Mouse (Mus musculus): ENCODE results near the gene Gm3233.
"Not testable (repeated sequence)": the region's sequence is repeated elsewhere in the genome, so short reads cannot be mapped to it uniquely, and the experiment has no call there.

Gene Gm3233

GRCm38 (mm10) chr10:77759582-77759981, at the start of gene Gm3233:
Gene Gm3233, minus strand, starts transcription at chr10:77759682.
- ATAC-seq (ENCODE audit: low TSS enrichment), result not testable (repeated sequence)

DNA sequence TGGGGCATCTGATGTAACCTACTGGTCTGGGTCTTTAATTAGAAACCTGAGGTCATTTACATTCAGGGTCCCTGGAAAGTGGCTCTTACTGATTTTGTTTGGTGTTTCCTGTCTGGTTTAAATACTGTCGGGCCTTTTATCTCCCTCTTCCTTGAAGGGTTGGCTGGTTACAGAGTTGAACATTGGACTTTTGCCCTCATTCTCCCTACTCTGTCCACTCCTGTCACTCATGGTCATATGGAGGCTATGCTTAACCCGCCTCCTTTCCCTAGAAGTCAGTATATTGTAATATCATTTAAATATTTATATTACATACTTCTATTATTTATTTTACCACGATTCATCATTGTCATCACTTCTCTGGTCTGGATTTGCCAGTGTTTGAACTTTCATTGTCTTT, 44.6 kb upstream of the Gm3233 start:
- no peak for ATAC-seq (ENCODE audit: low TSS enrichment)

GRCm38 (mm10) chr10:77798921-77799508, 39.5 kb upstream of the Gm3233 start, which contains the start of gene Gm19668:
Gene Gm19668, minus strand, starts transcription at chr10:77799133.
- no peak for ATAC-seq (ENCODE audit: low TSS enrichment)

DNA sequence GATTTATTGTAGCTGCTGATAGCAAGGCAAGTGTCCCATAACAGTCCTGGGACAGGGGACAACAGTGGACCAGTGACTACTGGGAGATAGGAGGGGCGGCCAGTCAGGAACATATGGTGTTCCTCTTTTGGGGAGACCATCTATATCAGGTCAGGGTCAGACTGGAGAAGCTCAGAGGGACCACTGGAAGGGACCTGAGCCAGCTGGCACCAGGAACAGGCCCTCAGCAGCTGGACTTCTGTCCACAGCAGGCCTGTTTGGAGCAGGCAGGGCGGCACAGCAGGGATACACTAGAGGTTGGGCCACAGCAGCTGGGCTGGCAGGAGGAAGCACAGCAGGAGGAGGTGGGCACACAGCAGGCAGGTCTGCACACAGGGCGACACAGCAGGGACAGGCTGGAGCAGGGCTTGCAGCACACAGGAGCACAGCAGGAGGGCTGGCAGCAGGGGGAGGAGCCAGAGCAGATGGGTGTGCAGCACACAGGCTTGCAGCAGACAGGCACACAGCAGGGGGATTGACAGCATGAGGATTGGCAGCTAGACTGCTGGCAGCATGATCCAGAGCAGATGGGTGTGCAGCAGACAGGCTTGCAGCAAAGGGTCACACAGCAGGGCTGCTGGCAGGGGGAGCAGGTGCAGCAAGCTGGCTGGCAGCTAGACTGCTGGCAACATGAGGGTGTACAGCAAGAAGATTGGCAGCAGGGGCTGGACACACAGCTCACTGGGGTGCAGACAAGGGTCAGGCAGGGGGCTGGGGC, 38.9 kb upstream of the Gm3233 start:
- not testable (repeated sequence) for ATAC-seq (ENCODE audit: low TSS enrichment)

DNA sequence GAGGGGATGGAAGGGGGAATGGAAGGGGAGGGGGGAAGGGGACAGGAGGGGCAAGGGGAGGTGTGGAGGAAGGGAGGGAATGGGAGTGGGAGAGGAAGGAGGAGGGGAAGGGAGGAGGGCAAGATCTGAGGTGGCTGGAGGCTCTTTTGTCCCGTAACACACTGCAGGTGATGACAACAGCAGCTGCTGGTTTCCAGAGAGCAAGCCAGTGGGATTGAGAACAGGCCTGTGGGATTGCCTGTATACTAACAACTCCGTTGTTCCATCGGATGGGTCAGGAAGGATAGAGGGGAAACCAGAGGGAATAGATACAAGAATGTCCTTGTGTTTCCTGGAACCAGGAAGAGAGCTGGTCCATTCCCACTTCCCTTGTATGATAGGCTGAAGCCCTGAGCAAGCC, 38.2 kb upstream of the Gm3233 start:
- no peak for ATAC-seq (ENCODE audit: low TSS enrichment)

GRCm38 (mm10) chr10:77794976-77795375, 35.5 kb upstream of the Gm3233 start, which contains the start of gene Gm9639:
Gene Gm9639, minus strand, starts transcription at chr10:77795076.
- ATAC-seq (ENCODE audit: low TSS enrichment), result no peak

- no peak for ATAC-seq (ENCODE audit: low TSS enrichment)
Observed at GRCm38 (mm10) chr10:77788621-77789020, 29.1 kb upstream of the Gm3233 start.

- not testable (repeated sequence) for ATAC-seq (ENCODE audit: low TSS enrichment)
Observed at GRCm38 (mm10) chr10:77787876-77788275, 28.4 kb upstream of the Gm3233 start, which contains the start of gene Gm7137. Gene Gm7137, minus strand, starts transcription at chr10:77788200.

- not testable (repeated sequence) for ATAC-seq (ENCODE audit: low TSS enrichment)
Observed at GRCm38 (mm10) chr10:77783396-77783795, 23.9 kb upstream of the Gm3233 start.

DNA sequence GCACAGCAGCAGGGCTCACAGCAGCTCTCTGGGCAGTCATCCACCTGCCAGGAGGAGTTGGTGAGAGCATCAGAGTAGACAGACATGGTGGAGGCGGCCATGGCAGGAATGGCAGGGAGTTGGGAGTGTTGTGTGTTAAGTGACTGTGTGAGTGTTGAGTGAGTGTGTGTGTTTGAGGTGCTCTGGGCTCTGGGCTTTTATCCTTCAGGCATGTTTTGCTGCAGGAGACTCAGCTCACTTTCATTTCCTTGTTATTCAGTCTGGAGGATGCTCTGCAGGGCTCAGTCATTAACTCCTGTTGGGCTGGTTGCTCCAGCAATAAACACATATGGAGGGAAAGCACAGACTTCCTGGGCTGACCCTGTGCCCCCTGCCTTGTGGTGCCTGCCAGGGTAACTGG, 23.0 kb upstream of the Gm3233 start, which contains the start of gene Gm3250:
Gm3250 (minus strand) TSS at position 101 of the 400 bp plus-strand sequence.
- not testable (repeated sequence) for ATAC-seq (ENCODE audit: low TSS enrichment)

- ATAC-seq (ENCODE audit: low TSS enrichment), result not testable (repeated sequence)
Observed at GRCm38 (mm10) chr10:77776844-77777243, 17.4 kb upstream of the Gm3233 start, which contains the start of gene Gm7138. Gene Gm7138, minus strand, starts transcription at chr10:77776944.

- not testable (repeated sequence) for ATAC-seq (ENCODE audit: low TSS enrichment)
Observed at GRCm38 (mm10) chr10:77772142-77772541, 12.7 kb upstream of the Gm3233 start.

- ATAC-seq (ENCODE audit: low TSS enrichment), result not testable (repeated sequence)
Observed at GRCm38 (mm10) chr10:77771225-77771624, 11.7 kb upstream of the Gm3233 start, which contains the start of gene Gm3238. Gene Gm3238, minus strand, starts transcription at chr10:77771325.

DNA sequence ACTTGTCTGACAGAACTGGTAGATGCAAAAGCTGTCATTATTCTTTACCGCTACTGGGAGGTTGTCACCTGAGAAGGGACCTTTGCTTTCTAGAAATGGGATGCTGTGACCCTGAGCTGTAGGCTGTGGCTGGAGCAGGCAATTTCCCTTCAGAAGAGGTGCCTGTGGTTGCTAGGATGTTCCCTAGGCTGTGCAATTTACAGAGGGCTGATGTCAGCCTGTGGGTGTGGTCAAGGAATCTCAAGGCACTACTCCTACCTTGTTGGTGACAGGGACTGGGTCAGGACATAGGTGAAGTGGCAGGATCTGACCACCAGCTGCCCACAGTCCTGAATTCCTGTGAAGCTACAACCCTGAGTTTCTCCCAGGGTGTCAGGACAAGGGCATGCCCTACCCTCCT, 10.2 kb upstream of the Gm3233 start:
- ATAC-seq (ENCODE audit: low TSS enrichment), result no peak

- ATAC-seq (ENCODE audit: low TSS enrichment), result no peak
Observed at GRCm38 (mm10) chr10:77753448-77753847, 6.0 kb downstream of the Gm3233 start.

- not testable (repeated sequence) for ATAC-seq (ENCODE audit: low TSS enrichment)
Observed at GRCm38 (mm10) chr10:77752312-77752711, 7.2 kb downstream of the Gm3233 start.

- not testable (repeated sequence) for ATAC-seq (ENCODE audit: low TSS enrichment)
Observed at GRCm38 (mm10) chr10:77751254-77751653, 8.2 kb downstream of the Gm3233 start, which contains the start of gene Gm9736. Gene Gm9736, minus strand, starts transcription at chr10:77751354.

- ATAC-seq (ENCODE audit: low TSS enrichment), result not testable (repeated sequence)
Observed at GRCm38 (mm10) chr10:77750686-77751085, 8.8 kb downstream of the Gm3233 start.

DNA sequence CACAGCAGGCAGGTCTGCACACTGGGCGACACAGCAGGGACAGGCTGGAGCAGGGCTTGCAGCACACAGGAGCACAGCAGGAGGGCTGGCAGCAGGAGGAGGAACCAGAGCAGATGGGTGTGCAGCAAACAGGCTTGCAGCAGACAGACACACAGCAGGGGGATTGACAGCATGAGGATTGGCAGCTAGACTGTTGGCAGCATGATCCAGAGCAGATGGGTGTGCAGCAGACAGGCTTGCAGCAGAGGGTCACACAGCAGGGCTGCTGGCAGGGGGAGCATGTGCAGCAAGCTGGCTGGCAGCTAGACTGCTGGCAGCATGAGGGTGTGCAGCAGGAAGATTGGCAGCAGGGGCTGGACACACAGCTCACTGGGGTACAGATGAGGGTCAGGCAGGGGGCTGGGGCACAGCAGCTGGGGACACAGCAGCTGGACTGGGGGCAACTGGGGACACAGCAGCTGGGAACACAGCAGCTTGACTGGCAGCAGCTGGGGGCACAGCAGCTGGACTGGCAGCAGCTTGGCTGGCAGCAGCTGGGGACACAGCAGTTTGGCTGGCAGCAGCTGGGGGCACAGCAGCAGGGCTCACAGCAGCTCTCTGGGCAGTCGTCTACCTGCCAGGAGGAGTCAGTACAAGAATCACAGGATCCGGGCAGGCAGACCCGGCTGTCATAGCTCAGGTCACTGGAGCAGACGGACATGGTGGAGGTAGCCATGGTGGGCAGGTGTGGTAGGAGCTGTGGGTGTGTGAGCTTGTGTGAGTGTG, 17.4 kb downstream of the Gm3233 start, which contains the start of gene Gm18596:
Gm18596 (minus strand) TSS at position 715 of the 765 bp plus-strand sequence.
- ATAC-seq (ENCODE audit: low TSS enrichment), result not testable (repeated sequence)

DNA sequence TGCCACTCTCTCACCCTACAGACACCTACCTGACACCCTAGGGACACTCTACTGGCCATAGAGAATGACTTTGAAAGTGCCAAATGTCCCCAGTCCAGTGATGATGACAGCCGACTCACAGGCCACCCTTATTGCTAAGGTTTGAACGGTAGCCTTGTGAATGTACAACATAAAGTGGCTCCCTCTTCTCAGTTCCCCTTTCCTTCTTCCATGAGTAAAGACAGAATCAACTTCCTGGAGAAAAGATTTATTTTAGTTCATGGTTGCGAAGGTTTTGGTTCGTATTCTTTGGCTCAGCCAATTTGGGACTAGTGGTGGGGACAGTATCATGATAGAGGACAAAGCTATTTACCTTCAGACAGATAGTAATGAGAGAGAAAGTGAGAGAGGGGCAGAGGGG, 20.6 kb downstream of the Gm3233 start:
- no peak for ATAC-seq (ENCODE audit: low TSS enrichment)

DNA sequence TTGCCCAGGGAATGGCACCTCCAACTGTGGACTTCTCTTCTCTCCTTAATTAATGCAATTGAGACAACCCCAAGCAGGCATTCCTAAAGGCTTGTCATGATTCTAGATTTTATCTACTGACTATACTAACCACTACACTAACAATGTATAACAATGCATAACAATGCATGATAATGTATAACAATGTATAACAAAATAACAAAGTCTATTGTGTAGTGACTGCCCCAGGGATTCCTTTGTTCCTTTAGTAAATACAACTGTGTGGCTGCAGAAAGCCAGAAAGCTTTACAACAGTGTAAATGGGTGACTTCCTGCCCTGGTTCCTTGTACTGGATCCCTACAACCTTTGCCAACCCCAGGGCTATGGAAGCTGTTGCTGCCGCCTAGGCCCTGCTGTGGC, 23.6 kb downstream of the Gm3233 start:
- no peak for ATAC-seq (ENCODE audit: low TSS enrichment)

- no peak for ATAC-seq (ENCODE audit: low TSS enrichment)
Observed at GRCm38 (mm10) chr10:77729241-77729640, 30.2 kb downstream of the Gm3233 start.
